Mouse (Mus musculus) cortical plate, adult 2 months (tissue): ENCODE data around the gene Litaf.

Source experiments
- CTCF ChIP-seq: fragments of 200-500 bp; IDR thresholded peaks from 2 replicates; pipeline ENCODE4 v1.5.1; 2011; ENCODE audit warnings: mild to moderate bottlenecking, control low read depth, low read length; ENCODE audit not compliant: insufficient read depth; ENCODE audit errors: extremely low read depth
- POLR2A ChIP-seq: fragments of 200-500 bp; IDR thresholded peaks from 2 replicates; pipeline ENCODE4 v1.6.1; 2011; ENCODE audit warnings: mild to moderate bottlenecking, low read length, control low read depth; ENCODE audit not compliant: insufficient read depth; ENCODE audit errors: extremely low read depth

DNA sequence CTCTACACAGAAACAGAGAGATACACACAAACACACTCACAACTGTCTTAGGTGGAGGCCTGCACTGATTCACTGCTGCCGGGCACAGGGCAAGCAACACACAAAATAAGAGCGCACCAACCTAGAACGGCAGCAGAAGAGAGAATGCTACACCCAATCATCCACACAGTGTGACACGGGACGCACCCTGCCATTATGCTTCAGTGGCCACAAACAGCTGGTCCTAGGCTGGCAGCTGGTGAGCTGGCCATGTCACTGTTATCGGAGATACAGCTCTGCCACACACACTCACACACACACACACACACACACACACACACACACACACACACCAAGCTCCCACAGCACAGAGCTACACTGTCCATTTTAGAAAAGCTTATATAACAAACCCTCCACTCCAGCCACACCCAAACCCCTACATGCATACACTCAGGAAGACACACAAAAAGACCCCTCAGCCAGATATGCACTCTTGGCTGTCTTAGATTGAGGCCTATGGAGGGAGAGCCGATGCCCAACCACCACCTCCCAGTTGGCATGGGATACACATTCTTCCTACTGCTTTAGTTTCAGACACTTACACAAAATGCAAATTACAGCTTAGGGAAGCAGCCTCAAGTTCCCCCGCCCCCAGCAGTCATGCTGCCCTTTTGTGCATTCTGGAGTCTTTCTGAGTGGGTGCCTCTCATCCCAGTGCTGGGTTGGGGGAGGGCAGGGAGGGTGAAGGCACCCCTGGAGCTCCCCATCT is 108.8 kb downstream of the Litaf start:
- TF ChIP-seq CTCF (no peak), POLR2A (no peak)
